Mouse (Mus musculus): Measurements from ENCODE around the gene Tmtc2.

DNA sequence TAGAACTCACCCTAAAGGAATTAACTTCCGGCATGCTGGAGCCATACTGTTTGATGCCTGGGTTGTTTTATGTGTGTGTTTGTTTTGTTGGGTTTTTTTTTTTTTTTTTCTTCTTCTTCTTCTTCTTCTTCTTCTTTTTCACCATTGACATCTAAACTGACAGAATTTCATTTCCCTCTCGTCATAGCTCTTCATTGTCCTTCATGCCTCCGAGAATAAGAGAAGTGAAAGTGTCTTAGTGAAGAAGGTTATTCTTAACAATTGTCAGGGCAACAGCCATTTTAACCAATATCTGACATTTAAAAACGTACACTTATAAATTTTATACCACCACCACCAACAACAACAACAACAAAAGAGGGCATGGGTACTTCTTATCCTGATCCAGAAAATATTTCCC lies 83.5 kb downstream of the Tmtc2 start:
- TF ChIP-seq POLR2A (IDR thresholded peaks at IDR 0.05; ENCODE audit: control insufficient read depth, extremely low read depth, insufficient read depth, low read length, poor library complexity) (no peak), CTCF (IDR thresholded peaks at IDR 0.05; ENCODE audit: borderline replicate concordance, control insufficient read depth, extremely low read depth, insufficient read depth, low read length, poor library complexity) (no peak)
